Mouse (Mus musculus): ENCODE results near the gene Vmn1r221. TPM values are rescaled to one million over a fixed set of nuclear protein-coding genes. Genes with fewer than 3 reads are reported as not detected.
"Not testable (repeated sequence)": the region's sequence is repeated elsewhere in the genome, so short reads cannot be mapped to it uniquely, and the experiment has no call there.

Gene Vmn1r221
- total and polyA plus RNA-seq, 3 experiments, result not detected

DNA sequence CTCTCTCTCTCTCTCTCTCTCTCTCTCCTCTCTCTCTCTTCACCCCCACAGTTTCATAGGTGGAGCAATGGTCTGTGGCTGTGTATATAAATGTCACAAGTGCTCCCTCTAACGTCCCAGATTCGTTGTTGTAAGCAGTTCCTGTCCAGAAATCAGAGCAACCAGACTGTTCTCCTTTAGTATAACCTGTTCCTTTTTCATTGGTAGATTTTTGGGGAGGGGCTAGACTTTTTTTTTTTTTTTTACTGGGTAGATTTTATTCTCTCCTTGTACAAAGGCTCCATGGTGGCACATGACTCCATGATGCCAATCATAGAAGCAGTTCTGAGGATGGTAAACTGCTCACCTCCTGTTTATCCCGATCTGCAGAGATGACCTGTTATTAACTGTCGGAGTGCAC lies 55.2 kb downstream of the Vmn1r221 start:
- peak; percentile 39 for DNase-seq (ENCODE audit: extremely low read depth)
- H3K4me2 ChIP-seq (ENCODE audit: insufficient read depth, low read depth, poor library complexity, severe bottlenecking); dilution Hi-C loops (cut with MboI; ENCODE audit: extremely low pct_ligation_motif_present, extremely low pct_unique_long_range_greater_than_20kb, low sequenced_read_pairs); H3K9me3 ChIP-seq (replicated peaks; ENCODE audit: low read length); H3K9ac ChIP-seq (ENCODE audit: insufficient read depth, low read depth); H3K4me1 ChIP-seq (ENCODE audit: control insufficient read depth in 1 of 2, insufficient read depth in 2 of 2); H3K4me3 ChIP-seq (replicated peaks in 1 of 3; ENCODE audit: low read depth in 2 of 3, low read length in 2 of 3, poor library complexity in 1 of 3); H3K79me2 ChIP-seq (replicated peaks; ENCODE audit: control insufficient read depth, extremely low read depth, insufficient read depth, poor library complexity, severe bottlenecking); H3K36me3 ChIP-seq (replicated peaks in 1 of 2; ENCODE audit: control insufficient read depth in 1 of 2, insufficient read depth in 1 of 2, low read length in 1 of 2); H3K27me3 ChIP-seq (replicated peaks); in situ Hi-C loops (cut with MboI; ENCODE audit: low pct_ligation_motif_present, low pct_unique_long_range_greater_than_20kb, low sequenced_read_pairs); H3K27ac ChIP-seq (ENCODE audit: insufficient read depth, low read depth): not testable (repeated sequence)
- TF ChIP-seq CTCF (conservative IDR thresholded peaks at IDR 0.05 in 1 of 2, IDR thresholded peaks at IDR 0.05 in 1 of 2; ENCODE audit: low read depth in 2 of 2, low read length in 2 of 2) (peak in 1 of 2 experiments; percentile 41; a peak in 2 of 4 replicates), RAD21 (IDR thresholded peaks at IDR 0.05; ENCODE audit: low read depth, low read length) (peak; percentile 34), ZNF384 (IDR thresholded peaks at IDR 0.05; ENCODE audit: low read depth, low read length) (peak; percentile 56), SMC3 (IDR thresholded peaks at IDR 0.05; ENCODE audit: low read depth, low read length) (peak; percentile 16; the same call in 1 of the 2 replicates)

DNA sequence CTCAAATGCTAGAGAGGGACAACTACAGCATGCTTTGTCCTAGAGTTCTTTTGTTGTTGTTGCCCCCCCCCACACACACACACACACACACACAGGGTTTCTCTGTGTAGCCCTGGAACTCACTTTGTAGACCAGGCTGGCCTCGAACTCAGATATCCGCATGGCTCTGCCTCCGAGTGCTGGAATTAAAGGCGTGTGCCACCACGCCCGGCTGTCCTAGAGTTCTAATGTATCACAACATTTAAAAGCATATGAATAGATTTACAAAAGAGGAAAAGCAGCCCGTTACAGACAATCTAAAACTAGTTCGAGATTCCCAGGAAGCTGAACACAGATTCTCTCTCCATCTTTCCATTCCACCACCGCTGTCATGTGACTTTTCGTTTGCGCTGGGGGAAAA lies 55.8 kb downstream of the Vmn1r221 start:
- DNase-seq (ENCODE audit: extremely low read depth), result no peak
- no peaks in the 10 kb centered on the region for H3K36me3 ChIP-seq (replicated peaks in 1 of 2; ENCODE audit: control insufficient read depth in 1 of 2, insufficient read depth in 1 of 2, low read length in 1 of 2)
- dilution Hi-C loops (cut with MboI; ENCODE audit: extremely low pct_ligation_motif_present, extremely low pct_unique_long_range_greater_than_20kb, low sequenced_read_pairs), result no loop called here
- H3K4me2 ChIP-seq (ENCODE audit: insufficient read depth, low read depth, poor library complexity, severe bottlenecking), result no peak overlapping the region
- H3K27ac ChIP-seq (ENCODE audit: insufficient read depth, low read depth), result no peak overlapping the region
- TF ChIP-seq CHD2 (IDR thresholded peaks at IDR 0.05; ENCODE audit: low read length) (no peak), MAZ (IDR thresholded peaks at IDR 0.05; ENCODE audit: low read depth, low read length) (no peak), NRF1 (IDR thresholded peaks at IDR 0.05; ENCODE audit: low read depth, low read length) (no peak), MXI1 (IDR thresholded peaks at IDR 0.05; ENCODE audit: low read depth, low read length) (no peak), BHLHE40 (IDR thresholded peaks at IDR 0.05; ENCODE audit: low read depth, low read length) (no peak), JUND (conservative IDR thresholded peaks at IDR 0.05; ENCODE audit: low read depth, low read length) (no peak), USF1 (IDR thresholded peaks at IDR 0.05; ENCODE audit: low read depth, low read length) (no peak), MEF2A (IDR thresholded peaks at IDR 0.05; ENCODE audit: borderline replicate concordance, low read depth, low read length) (no peak), TCF12 (IDR thresholded peaks at IDR 0.05; ENCODE audit: low read depth, low read length) (no peak), CTCF (conservative IDR thresholded peaks at IDR 0.05 in 1 of 2, IDR thresholded peaks at IDR 0.05 in 1 of 2; ENCODE audit: low read depth in 2 of 2, low read length in 2 of 2) (no peak), RCOR1 (conservative IDR thresholded peaks at IDR 0.05; ENCODE audit: low read depth, low read length) (no peak), ELF1 (IDR thresholded peaks at IDR 0.05; ENCODE audit: low read depth, low read length) (no peak), POLR2A (IDR thresholded peaks at IDR 0.05; ENCODE audit: low read depth, low read length) (no peak), SIN3A (IDR thresholded peaks at IDR 0.05; ENCODE audit: low read length) (no peak), RAD21 (IDR thresholded peaks at IDR 0.05; ENCODE audit: low read depth, low read length) (no peak), ZC3H11A (IDR thresholded peaks at IDR 0.05; ENCODE audit: low read depth, low read length) (no peak)
- no peaks in the 10 kb centered on the region for H3K4me1 ChIP-seq (ENCODE audit: control insufficient read depth in 1 of 2, insufficient read depth in 2 of 2)
- H3K27me3 ChIP-seq (replicated peaks), result no peaks in the 10 kb centered on the region
- no peak overlapping the region for H3K9ac ChIP-seq (ENCODE audit: insufficient read depth, low read depth)
- H3K79me2 ChIP-seq (replicated peaks; ENCODE audit: control insufficient read depth, extremely low read depth, insufficient read depth, poor library complexity, severe bottlenecking), result no peaks in the 10 kb centered on the region
- no peak overlapping the region for H3K4me3 ChIP-seq (replicated peaks in 1 of 3; ENCODE audit: low read depth in 2 of 3, low read length in 2 of 3, poor library complexity in 1 of 3)
- no peaks in the 10 kb centered on the region for H3K9me3 ChIP-seq (replicated peaks; ENCODE audit: low read length)
- in situ Hi-C loops (cut with MboI; ENCODE audit: low pct_ligation_motif_present, low pct_unique_long_range_greater_than_20kb, low sequenced_read_pairs), result no loop called here
